Mouse (Mus musculus): ENCODE measurements around the gene Fgd2.
"Not testable (repeated sequence)": the region's sequence is repeated elsewhere in the genome, so short reads cannot be mapped to it uniquely, and the experiment has no call there.

Fgd2 gene

DNA sequence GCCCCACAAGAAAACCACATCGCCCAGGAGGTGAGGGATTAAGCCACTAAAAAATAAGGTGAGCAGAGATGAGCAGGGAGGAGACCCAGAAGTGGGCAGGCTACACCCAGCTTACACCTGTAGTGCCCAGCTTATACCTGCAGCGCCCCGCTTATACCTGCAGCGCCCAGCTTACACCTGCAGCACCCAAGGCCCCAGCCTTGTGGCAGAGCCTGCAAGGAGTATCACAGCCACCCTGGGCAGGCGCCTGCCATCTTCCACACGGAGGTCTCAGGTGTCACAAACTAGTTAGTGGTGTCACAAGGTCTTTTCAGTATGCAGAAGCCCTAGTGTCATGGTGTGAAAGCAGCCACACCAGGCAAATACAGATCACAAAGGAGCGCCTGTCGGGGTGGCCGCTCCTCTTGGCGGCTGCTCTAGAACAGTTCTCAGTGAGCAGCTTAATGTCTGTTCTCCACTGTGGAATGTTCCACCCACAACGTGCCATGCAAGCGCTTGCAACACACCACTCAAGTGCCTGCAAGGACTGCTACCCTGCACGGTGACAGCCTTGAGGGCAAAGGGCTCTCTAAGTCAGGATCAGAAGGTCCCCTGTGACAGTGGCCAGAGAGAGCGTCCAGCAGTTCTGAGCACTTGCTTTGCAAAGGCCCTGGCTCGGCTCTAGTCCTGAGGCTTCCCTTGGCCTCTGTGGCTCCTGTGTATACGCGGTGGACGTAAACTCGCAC is 24.3 kb upstream of the Fgd2 start:
- DNase-seq (ENCODE audit: extremely low read depth, low read depth) = no peak

DNA sequence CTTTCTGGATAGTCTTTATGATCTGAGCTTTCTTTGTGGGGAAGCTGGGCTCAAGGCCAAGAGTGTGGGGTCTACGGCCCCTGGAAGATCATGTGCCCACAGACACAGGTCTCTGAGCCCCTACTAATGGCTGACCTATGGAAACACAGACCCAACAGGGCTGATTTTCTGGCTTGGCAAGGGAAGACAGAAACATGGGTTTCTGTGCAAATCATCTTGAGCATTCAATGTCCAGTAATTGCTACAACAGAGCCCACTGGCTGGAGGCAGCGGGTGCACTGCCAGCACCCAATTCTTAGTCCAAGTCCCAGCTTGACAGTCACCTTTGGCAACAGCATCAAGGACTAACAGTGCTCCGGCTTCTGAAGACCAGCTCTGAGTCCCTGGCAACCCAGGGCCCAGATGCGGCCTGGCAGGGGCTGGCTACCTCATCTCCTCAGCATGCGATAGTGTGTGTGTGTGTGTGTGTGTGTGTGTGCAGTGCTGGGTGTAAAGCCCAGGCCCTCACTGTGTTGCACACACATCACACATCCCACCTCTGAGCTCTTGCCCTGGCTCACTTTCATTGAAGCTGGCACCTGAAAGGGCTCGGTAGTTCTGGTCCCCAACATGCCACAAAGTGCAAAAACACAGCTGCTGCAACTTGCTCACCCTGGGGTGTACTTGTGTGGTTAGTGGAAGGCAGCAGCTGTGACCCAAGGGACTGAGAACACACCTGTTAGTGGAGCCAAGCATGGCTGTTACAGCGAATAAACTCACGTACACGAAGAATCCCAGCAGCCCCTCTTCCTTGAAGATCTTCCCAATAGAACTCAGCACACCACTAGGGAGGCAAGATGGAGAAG is 22.5 kb upstream of the Fgd2 start:
- DNase-seq (ENCODE audit: extremely low read depth, low read depth) = no peak

- DNase-seq (ENCODE audit: extremely low read depth, low read depth) = no peak
Measured at GRCm38 (mm10) chr17:29339170-29339768, 21.4 kb upstream of the Fgd2 start.

GRCm38 (mm10) chr17:29340406-29341261 is 20.1 kb upstream of the Fgd2 start:
- no peak for DNase-seq (ENCODE audit: extremely low read depth, low read depth)

DNA sequence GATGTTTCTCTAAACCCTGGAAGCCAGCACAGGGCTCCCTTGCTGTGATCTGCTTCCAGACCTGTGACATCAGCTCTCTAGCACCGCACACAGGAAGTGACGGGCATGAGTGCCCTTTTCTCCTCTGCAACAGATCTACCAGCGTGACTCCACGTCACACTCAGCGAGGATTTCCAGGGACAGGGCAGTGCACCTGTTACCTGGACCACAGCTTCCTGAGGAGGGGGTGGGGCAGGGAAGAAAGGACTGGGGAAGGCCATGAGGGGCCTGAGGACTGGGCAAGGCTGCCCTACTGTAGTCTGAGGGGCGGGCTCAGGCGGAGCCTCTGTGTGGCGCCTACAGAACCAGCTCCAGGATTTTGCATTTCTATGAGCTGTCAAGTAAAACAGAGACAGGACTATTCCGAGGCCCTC is 19.1 kb upstream of the Fgd2 start:
- DNase-seq (ENCODE audit: extremely low read depth, low read depth) = no peak

DNA sequence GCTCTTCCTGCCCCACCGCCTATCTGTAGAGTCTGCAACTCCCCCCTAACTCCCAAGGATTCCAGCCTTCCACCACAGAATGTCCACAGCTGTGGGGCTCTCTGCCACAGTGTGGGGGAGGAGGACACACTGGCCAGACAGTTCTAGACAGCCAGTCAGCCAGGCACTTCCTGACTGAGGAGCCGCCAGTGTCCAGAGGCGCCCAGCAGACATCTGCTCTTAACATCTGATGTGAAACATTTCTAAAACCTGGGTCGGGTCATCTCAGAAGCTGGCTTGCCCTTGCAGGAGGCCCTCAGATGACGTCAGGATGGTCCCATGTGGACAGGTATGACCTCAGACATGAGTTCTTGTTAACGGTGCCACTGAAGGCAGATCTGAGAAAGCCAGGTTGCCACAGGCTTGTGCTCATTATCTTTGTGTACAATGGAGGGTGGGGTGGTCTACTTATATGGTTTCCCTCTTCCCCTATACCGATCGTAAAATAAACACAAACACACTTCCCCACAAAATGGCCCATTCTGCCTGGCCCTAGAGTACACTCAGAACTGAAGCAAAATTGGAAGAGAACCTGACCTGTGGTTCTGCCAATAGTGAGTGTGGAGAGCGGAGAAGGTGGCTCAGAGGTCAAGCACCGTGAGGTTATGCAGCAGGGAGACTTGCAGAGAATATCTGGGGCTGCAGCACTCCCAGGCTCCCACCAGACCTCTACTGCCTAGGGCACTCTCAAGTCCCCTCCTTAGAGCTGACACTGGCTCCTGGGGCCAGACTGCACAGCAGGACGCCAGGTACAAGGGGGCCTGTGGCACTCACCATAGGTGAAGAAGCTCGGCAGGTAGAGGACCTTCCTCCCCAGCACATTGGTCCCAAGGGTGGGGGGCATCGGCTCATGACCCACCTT is 18.5 kb upstream of the Fgd2 start:
- DNase-seq (ENCODE audit: extremely low read depth, low read depth) = no peak

DNA sequence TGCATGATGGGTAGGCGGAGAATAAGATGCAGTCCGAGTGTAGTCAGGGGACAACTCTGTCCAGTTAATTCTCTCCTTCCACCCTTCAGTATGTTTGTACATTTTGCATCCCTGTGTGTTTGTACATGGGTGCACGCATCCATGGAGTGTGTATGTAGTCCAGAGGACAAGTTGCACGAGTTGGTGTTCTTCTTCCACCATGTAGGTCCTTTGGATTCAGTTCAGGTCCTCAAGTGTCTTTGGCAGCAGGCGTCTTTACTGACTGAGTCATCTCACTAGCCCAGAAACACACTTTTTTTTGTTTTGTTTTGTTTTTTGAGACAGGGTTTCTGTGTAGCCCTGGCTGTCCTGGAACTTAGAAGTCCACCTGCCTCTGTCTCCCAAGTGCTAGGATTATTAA is 17.5 kb upstream of the Fgd2 start:
- no peak for DNase-seq (ENCODE audit: extremely low read depth, low read depth)

DNA sequence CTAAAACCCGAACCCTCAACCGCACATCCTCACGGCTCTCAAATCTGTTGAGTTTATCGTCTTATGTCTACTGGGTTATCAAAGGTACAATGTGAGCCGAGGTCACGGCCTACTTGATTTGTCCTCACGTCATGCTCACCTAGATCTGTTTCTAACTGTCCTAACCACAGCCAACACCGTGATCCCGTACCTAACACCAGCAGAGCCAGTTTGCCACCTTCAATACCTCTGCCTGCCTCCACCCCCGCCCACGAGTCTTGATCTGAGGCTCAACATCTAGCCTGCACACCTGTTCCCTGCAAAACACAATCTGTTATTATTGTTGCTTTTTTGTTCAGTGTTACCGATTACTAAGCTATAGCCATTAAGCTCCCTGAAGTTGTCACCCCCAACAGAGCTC is 15.4 kb upstream of the Fgd2 start:
- DNase-seq (ENCODE audit: extremely low read depth, low read depth) = no peak

DNA sequence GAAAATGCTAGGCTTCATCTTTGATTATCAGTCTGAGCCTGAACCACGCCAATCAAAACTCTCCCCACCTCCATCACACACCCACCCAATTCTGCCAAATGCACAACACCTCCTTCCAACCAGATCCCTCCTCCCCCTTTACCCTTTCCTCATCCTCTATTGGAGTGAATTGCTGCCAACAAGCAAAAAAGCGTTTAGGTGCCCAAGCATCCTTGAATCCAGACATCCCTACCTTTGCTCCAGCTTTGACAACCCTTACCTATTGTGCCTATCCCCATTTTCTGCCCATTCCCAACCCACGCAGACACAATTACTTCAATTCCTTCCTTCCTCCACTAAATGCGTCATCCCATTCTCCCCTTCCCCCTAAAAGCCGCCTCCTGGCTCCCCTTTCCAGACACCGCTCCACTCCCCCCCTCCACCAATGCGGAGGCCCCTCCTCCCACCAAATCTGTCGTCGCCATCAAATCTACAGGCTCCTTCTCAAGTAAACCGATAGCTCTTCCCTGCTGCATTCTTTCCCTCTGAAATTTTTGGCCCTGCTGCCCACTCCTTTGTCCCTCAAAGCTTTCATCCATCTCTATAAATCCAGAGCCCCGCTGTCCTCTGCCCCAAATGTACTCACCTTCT is 14.1 kb upstream of the Fgd2 start:
- no peak for DNase-seq (ENCODE audit: extremely low read depth, low read depth)

DNA sequence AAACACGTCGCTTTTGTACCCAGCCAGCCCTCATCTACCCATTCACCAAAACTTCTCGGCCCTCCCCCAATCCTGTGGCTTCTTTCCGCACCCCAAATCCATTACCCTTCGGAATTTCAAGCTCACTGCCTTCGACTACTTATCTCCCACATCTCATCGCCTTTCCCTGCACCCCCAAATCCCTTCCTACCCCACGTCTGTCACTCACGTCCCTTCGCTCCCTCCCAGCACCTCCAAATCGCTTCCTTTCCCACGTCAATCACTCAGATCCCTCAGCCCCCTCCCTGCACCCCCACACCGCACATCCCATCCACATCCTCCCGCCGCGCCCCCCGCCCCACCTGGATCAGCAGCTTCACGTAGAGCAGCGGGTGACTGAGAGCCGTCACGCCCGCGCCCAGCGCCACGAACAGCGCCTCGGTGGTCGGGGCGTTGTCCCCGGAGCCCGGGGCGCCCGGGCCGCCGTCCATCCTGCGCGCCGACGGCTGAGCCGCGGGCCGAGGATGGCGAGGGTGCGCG is 13.5 kb upstream of the Fgd2 start:
- DNase-seq (ENCODE audit: extremely low read depth, low read depth) = no peak

- DNase-seq (ENCODE audit: extremely low read depth, low read depth) = peak; percentile 80
Measured at GRCm38 (mm10) chr17:29347645-29348256, 13.0 kb upstream of the Fgd2 start, which contains the start of gene Mtch1. Mtch1 (minus strand) TSS chr17:29347934.

- DNase-seq (ENCODE audit: extremely low read depth, low read depth) = no peak
Measured at GRCm38 (mm10) chr17:29348996-29349395, 11.7 kb upstream of the Fgd2 start.

DNA sequence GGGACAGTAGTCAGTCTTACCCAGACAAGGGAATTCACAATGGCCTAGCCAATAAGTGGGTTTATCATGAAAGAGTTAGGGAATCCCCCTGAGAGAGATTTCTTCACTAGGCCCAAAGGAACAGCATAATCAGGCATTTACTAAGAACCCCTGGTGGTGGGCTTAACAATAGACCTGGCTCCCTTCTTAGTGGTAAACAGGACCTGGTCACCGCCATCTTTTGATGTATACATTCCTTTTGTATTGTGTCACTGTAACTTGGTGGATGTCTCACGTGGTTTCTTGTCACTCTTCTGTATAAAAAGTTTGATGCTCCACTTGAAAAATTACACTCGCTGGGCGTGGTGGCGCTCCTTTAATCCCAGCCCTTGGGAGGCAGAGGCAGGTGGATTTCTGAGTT is 9.7 kb upstream of the Fgd2 start:
- not testable (repeated sequence) for DNase-seq (ENCODE audit: extremely low read depth, low read depth)

GRCm38 (mm10) chr17:29355461-29355840 is 5.3 kb upstream of the Fgd2 start:
- no peak for DNase-seq (ENCODE audit: extremely low read depth, low read depth)

GRCm38 (mm10) chr17:29355841-29356478 is 4.8 kb upstream of the Fgd2 start:
- DNase-seq (ENCODE audit: extremely low read depth, low read depth) = no peak

GRCm38 (mm10) chr17:29356479-29356856 is 4.2 kb upstream of the Fgd2 start:
- no peak for DNase-seq (ENCODE audit: extremely low read depth, low read depth)

- DNase-seq (ENCODE audit: extremely low read depth, low read depth) = no peak
Measured at GRCm38 (mm10) chr17:29356882-29357281, 3.8 kb upstream of the Fgd2 start.

- no peak for DNase-seq (ENCODE audit: extremely low read depth, low read depth)
Measured at GRCm38 (mm10) chr17:29358928-29359327, 1.8 kb upstream of the Fgd2 start.
